Mouse (Mus musculus) limb, embryonic 11.5 days (tissue): ENCODE data around the gene Hacl1. TPM values are rescaled to one million over a fixed set of nuclear protein-coding genes. Genes with fewer than 3 reads are reported as not detected.

Experiments
- ATAC-seq: fragments of 200-750 bp; cut with Nextera tagmentation; 2 replicates; pipeline ENCODE4 v1.8.0; 2017; ENCODE audit warnings: low read depth; ENCODE audit not compliant: insufficient number of reproducible peaks, low FRiP score, low TSS enrichment
- DNase-seq: peaks from one replicate; pipeline ENCODE4 v3.0.0-alpha.2; 2015; ENCODE audit warnings: low spot score
- H3K27ac ChIP-seq: fragments of 300-500 bp; sonication (generic); replicated peaks from 2 replicates; pipeline ENCODE4 v1.5.1; 2014; ENCODE audit warnings: low read depth, mild to moderate bottlenecking, low read length
- H3K27me3 ChIP-seq: fragments of 300-500 bp; sonication (generic); 2 replicates; pipeline ENCODE4 v1.6.1; 2014; ENCODE audit warnings: mild to moderate bottlenecking, low read length, mixed read lengths; ENCODE audit not compliant: control insufficient read depth, insufficient read depth
- H3K36me3 ChIP-seq: fragments of 300-500 bp; sonication (generic); 2 replicates; pipeline ENCODE4 v1.6.1; 2014; ENCODE audit warnings: mild to moderate bottlenecking, low read length, moderate library complexity, mixed read lengths; ENCODE audit not compliant: control insufficient read depth, insufficient read depth
- H3K4me1 ChIP-seq: fragments of 300-500 bp; sonication (generic); 2 replicates; pipeline ENCODE4 v1.6.1; 2014; ENCODE audit warnings: low read length, mixed read lengths; ENCODE audit not compliant: control insufficient read depth, insufficient read depth
- H3K4me2 ChIP-seq: fragments of 300-500 bp; sonication (generic); 2 replicates; pipeline ENCODE4 v1.6.1; 2014; ENCODE audit warnings: low read depth, mild to moderate bottlenecking, moderate library complexity; ENCODE audit not compliant: severe bottlenecking
- H3K4me3 ChIP-seq: fragments of 300-500 bp; sonication (generic); 2 replicates; pipeline ENCODE4 v1.5.1; 2014; ENCODE audit warnings: low read depth, low read length
- H3K9ac ChIP-seq: fragments of 300-500 bp; sonication (generic); 2 replicates; pipeline ENCODE4 v1.6.1; 2014; ENCODE audit warnings: mild to moderate bottlenecking, low read length
- H3K9me3 ChIP-seq: fragments of 300-500 bp; sonication (generic); 2 replicates; pipeline ENCODE4 v1.6.1; 2016; ENCODE audit warnings: low read length; ENCODE audit not compliant: control insufficient read depth
- WGBS: fragments of 180-500 bp; shearing (Covaris S2); extraction: QIAGEN DNeasy Blood & Tissue Kit; methylation state at CpG from one replicate; pipeline ENCODE4 v1.1.7; 2014; 5-methylcytosine and 5-hydroxymethylcytosine counted together
- polyA plus RNA-seq: library from polyadenylated mRNA; unstranded; fragments of >200 nt; fragmentation: Nextera tagmentation; extraction: Ambion mirVana; gene quantifications from 2 replicates; pipeline ENCODE4 v1.2.1, GENCODE M21; 2014

Hacl1 gene
- polyA plus RNA-seq, 1 experiment from 2014 or later, result 10.9 TPM

DNA sequence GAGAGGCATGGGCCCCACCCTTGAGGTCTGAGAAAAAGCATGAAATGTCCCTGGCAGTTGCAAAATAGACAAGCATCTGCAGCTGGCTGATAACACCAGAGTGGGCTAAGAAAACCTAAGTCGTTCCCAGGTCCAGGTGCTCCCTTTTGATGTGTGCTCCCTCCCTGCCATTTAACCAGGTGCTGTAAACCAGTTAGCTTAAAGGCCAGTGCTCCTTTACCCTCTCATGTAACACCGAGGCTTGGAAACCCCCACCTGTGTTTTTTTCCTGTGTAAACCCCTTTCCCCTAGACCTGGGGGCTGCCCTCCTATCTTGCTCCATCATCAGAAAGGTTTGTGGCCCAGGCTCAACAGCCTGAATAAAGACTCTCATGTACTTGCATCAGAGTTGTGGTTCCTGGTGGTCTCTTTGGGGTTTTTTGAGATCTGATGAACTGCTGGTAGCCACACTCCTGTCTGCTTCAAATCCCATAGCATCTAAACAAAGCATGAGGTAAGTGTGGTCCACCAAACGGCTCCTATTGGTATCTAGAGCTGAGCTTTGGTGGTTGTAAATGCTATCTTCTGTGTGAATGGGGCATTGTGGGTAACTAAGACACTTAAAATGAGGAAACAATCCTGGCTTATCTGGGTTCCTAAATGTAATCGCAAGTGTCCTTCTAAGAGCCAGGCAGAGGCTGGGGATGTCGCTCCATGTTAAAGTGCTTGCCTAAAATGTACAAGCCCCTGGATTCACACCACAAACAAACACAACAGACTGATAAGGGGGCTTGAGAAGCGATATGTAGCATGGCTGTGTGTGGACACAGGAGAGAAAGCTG lies 70.7 kb downstream of the Hacl1 start:
- Histone ChIP-seq H3K4me3 (no peak overlapping the region), H3K4me1 (peaks cover 1% of the 10 kb centered on the region), H3K27ac (no peak overlapping the region), H3K9ac (no peak overlapping the region), H3K9me3 (no peaks in the 10 kb centered on the region), H3K36me3 (no peaks in the 10 kb centered on the region), H3K27me3 (no peaks in the 10 kb centered on the region), H3K4me2 (no peak overlapping the region)
- DNase-seq (no peak), ATAC-seq (no peak)
- 57% methylated on average over 6 of the region's 6 CpGs for WGBS

DNA sequence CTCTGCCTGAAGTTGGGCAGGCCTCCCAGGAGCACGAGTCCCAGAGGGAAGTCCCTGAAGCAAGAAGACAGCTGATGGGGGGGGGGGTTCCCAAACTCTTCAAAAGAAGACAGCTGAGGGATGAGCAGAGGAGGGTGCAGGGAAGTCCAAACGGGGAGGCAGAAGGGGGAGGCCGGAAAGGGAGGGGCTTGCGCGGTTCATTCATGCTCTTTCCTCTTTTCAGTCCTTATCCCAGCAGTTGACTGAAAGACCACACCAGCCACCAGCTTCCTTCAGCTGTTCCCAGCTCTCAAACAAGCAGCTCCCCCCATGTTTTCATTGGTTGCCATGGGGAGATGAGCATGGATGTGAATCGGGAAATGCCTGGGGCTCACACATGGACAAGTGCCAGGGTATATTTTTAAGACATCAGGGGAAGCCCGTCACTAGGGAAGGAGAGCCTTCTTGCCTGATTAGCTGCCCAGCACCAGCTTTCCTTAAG lies 71.9 kb downstream of the Hacl1 start:
- Histone ChIP-seq H3K4me2 (no peak overlapping the region), H3K4me1 (peaks cover 10% of the 10 kb centered on the region), H3K9me3 (no peaks in the 10 kb centered on the region), H3K27ac (no peak overlapping the region), H3K36me3 (no peaks in the 10 kb centered on the region), H3K27me3 (no peaks in the 10 kb centered on the region), H3K9ac (no peak overlapping the region), H3K4me3 (no peak overlapping the region)
- WGBS, result 78% methylated on average over 7 of the region's 7 CpGs
- no peak for ATAC-seq
- DNase-seq, result no peak

GRCm38 (mm10) chr14:31565478-31566212 lies 75.4 kb downstream of the Hacl1 start:
- no peak for ATAC-seq
- H3K9me3 ChIP-seq, result no peaks in the 10 kb centered on the region
- no peaks in the 10 kb centered on the region for H3K36me3 ChIP-seq
- no peak overlapping the region for H3K4me3 ChIP-seq
- H3K9ac ChIP-seq, result no peak overlapping the region
- no peak for DNase-seq
- no peak overlapping the region for H3K4me2 ChIP-seq
- WGBS, result 42% methylated on average over 9 of the region's 9 CpGs
- H3K4me1 ChIP-seq, result peaks cover 12% of the 10 kb centered on the region
- H3K27ac ChIP-seq, result peak overlapping the region; percentile 77
- no peaks in the 10 kb centered on the region for H3K27me3 ChIP-seq

- H3K36me3 ChIP-seq, result no peaks in the 10 kb centered on the region
- H3K4me3 ChIP-seq, result no peak overlapping the region
- H3K4me2 ChIP-seq, result no peak overlapping the region
- DNase-seq (peak; percentile 72), ATAC-seq (0 out of 2 replicates have a peak, but pooled peaks have one; percentile 60)
- H3K9me3 ChIP-seq, result no peaks in the 10 kb centered on the region
- no peak overlapping the region; the same call in 1 of the 2 replicates for H3K9ac ChIP-seq
- H3K4me1 ChIP-seq, result peaks cover 14% of the 10 kb centered on the region
- no peaks in the 10 kb centered on the region for H3K27me3 ChIP-seq
- H3K27ac ChIP-seq, result peak overlapping the region; percentile 77
- 9% methylated on average over 6 of the region's 6 CpGs for WGBS
These were observed 76.5 kb downstream of the Hacl1 start for GRCm38 (mm10) chr14:31564452-31565179.

DNA sequence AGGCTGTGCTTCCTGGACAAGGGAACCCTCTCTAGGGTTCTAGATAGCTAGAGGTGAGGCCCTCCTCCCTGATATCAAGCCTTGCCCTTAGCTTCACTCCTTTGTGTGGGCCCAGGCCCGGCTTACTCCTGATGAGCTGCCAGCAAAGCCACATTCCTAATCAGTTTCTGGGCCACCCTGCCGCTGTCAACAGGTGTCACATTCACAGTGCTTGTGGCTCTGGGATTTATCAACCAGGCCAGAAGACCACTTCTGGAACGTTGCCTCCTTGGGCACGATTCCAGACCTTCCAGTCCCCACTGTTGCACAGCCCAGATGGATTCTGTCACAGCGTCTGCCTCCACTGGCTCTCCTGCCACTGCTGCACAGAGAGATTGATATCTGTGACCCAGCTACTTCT lies 80.2 kb downstream of the Hacl1 start:
- no peak overlapping the region for H3K4me2 ChIP-seq
- H3K36me3 ChIP-seq, result no peaks in the 10 kb centered on the region
- no peak overlapping the region for H3K9ac ChIP-seq
- no peak overlapping the region for H3K4me3 ChIP-seq
- no peak for ATAC-seq
- no peaks in the 10 kb centered on the region for H3K27me3 ChIP-seq
- DNase-seq, result peak; percentile 32
- H3K4me1 ChIP-seq, result peaks cover 14% of the 10 kb centered on the region
- H3K9me3 ChIP-seq, result no peaks in the 10 kb centered on the region
- H3K27ac ChIP-seq, result no peak overlapping the region
- 31% methylated on average over 5 of the region's 5 CpGs for WGBS

DNA sequence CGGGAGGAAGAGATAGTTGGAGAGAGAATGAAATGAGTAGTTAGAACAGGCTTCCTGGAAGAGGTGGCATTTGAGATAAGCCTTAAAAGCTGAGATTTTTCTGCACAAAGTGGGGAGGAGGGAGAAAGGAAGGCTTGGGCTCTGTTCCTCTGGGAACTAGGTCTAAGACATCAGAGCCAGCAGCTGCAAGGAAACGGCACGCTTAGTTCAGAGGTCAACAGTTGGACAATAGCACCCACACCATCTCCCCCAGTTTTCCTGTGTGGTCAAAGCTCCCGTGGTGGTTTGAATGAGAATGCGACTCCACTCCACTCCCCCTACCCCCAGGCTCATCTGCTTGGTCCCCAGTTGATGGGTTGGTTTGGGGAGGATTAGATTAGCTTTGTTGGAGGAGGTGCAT lies 81.9 kb downstream of the Hacl1 start:
- Histone ChIP-seq H3K27ac (no peak overlapping the region), H3K9ac (no peak overlapping the region), H3K36me3 (no peaks in the 10 kb centered on the region), H3K27me3 (no peaks in the 10 kb centered on the region), H3K9me3 (no peaks in the 10 kb centered on the region), H3K4me1 (peaks cover 7% of the 10 kb centered on the region; the same call in 1 of the 2 replicates), H3K4me3 (no peak overlapping the region), H3K4me2 (no peak overlapping the region)
- DNase-seq (no peak), ATAC-seq (no peak)
- 68% methylated on average over 5 of the region's 5 CpGs for WGBS

GRCm38 (mm10) chr14:31557784-31558183 lies 83.3 kb downstream of the Hacl1 start:
- no peak for ATAC-seq
- no peak overlapping the region for H3K9ac ChIP-seq
- 67% methylated on average over 9 of the region's 9 CpGs for WGBS
- no peaks in the 10 kb centered on the region for H3K9me3 ChIP-seq
- H3K36me3 ChIP-seq, result no peaks in the 10 kb centered on the region
- no peaks in the 10 kb centered on the region for H3K27me3 ChIP-seq
- no peak overlapping the region for H3K4me3 ChIP-seq
- no peak overlapping the region for H3K27ac ChIP-seq
- DNase-seq, result no peak
- peaks cover 7% of the 10 kb centered on the region; the same call in 1 of the 2 replicates for H3K4me1 ChIP-seq
- no peak overlapping the region for H3K4me2 ChIP-seq

DNA sequence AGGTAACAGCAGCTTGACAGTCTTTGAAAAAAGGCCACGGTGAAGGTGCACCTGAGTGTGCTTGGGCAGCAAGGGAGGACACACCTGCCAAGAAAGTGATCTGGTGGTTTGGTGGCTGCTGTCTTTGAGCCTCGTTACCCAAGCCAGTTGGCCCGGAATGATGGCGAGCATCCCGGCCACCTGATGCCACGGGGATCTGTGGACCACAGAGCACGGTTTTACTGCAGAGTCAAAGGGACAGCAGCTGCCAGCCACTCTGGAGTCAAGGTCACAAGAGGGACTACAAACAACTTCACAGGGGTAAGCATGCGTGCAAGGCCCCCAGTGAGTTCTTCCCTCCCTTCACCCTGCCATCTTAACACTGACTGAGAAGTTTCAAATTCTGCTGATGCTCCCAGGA lies 83.8 kb downstream of the Hacl1 start:
- no peaks in the 10 kb centered on the region for H3K9me3 ChIP-seq
- no peak overlapping the region for H3K4me3 ChIP-seq
- H3K27me3 ChIP-seq, result no peaks in the 10 kb centered on the region
- H3K27ac ChIP-seq, result no peak overlapping the region
- 82% methylated on average over 8 of the region's 8 CpGs for WGBS
- H3K9ac ChIP-seq, result no peak overlapping the region
- no peak for DNase-seq
- peaks cover 7% of the 10 kb centered on the region; the same call in 1 of the 2 replicates for H3K4me1 ChIP-seq
- no peak overlapping the region for H3K4me2 ChIP-seq
- ATAC-seq, result no peak
- H3K36me3 ChIP-seq, result no peaks in the 10 kb centered on the region
